Mouse (Mus musculus) testis, adult 2 months (tissue): ENCODE measurements around the gene Clca4b. TPM values are rescaled to one million over a fixed set of nuclear protein-coding genes. Genes with fewer than 3 reads are reported as not detected.
"Not testable (repeated sequence)": the region's sequence is repeated elsewhere in the genome, so short reads cannot be mapped to it uniquely, and the experiment has no call there.

Experiments used
- H3K27ac ChIP-seq: fragments of 200-500 bp; 2 replicates; pipeline ENCODE4 v1.5.1; 2012; ENCODE audit warnings: low read depth, low read length; ENCODE audit not compliant: control insufficient read depth, insufficient read depth
- H3K27me3 ChIP-seq: fragments of 200-500 bp; 2 replicates; pipeline ENCODE4 v1.6.1; 2012; ENCODE audit warnings: mild to moderate bottlenecking, low read length, moderate library complexity; ENCODE audit not compliant: control insufficient read depth, insufficient read depth
- H3K36me3 ChIP-seq: fragments of 200-500 bp; 2 replicates; pipeline ENCODE4 v1.6.1; 2012; ENCODE audit warnings: mild to moderate bottlenecking, low read length; ENCODE audit not compliant: control insufficient read depth, insufficient read depth
- H3K4me1 ChIP-seq: fragments of 200-500 bp; 2 replicates; pipeline ENCODE4 v1.6.1; 2012; ENCODE audit warnings: low read length; ENCODE audit not compliant: control insufficient read depth, insufficient read depth
- H3K4me3 ChIP-seq: fragments of 200-500 bp; 2 replicates; pipeline ENCODE4 v1.5.1; 2012; ENCODE audit warnings: low read depth, mild to moderate bottlenecking, low read length, moderate library complexity, mixed read lengths; ENCODE audit not compliant: control insufficient read depth
- CTCF ChIP-seq: fragments of 200-500 bp; IDR thresholded peaks from 2 replicates; pipeline ENCODE4 v1.5.1; 2012; ENCODE audit warnings: low read depth, mild to moderate bottlenecking, inconsistent platforms, low read length, moderate library complexity; ENCODE audit not compliant: control insufficient read depth, insufficient read depth, insufficient replicate concordance
- POLR2A ChIP-seq: fragments of 200-500 bp; IDR thresholded peaks from 2 replicates; pipeline ENCODE4 v1.6.1; 2012; ENCODE audit warnings: low read depth, mild to moderate bottlenecking, inconsistent platforms, low read length, moderate library complexity; ENCODE audit not compliant: control insufficient read depth
- polyA plus RNA-seq: library from polyadenylated mRNA; depleted of rRNA; stranded (reverse); fragments of >200 nt; gene quantifications from 2 replicates; pipeline ENCODE4 v1.2.3, GENCODE M21; 2012

Clca4b gene
- polyA plus RNA-seq, 1 experiment = not detected

- Histone ChIP-seq H3K4me3 (no peak overlapping the region), H3K27me3 (no peaks in the 10 kb centered on the region), H3K4me1 (no peaks in the 10 kb centered on the region), H3K36me3 (no peaks in the 10 kb centered on the region), H3K27ac (no peak overlapping the region)
- no peak for TF ChIP-seq POLR2A
- TF ChIP-seq CTCF = no peak
Measured at GRCm38 (mm10) chr3:144966074-144966473, 33.7 kb upstream of the Clca4b start.

GRCm38 (mm10) chr3:144950829-144951228 is 18.5 kb upstream of the Clca4b start:
- Histone ChIP-seq H3K27ac (no peak overlapping the region), H3K27me3 (no peaks in the 10 kb centered on the region), H3K4me3 (no peak overlapping the region), H3K36me3 (no peaks in the 10 kb centered on the region), H3K4me1 (no peaks in the 10 kb centered on the region)
- no peak for TF ChIP-seq POLR2A
- TF ChIP-seq CTCF = no peak

GRCm38 (mm10) chr3:144947376-144947775 is 15.0 kb upstream of the Clca4b start:
- not testable (repeated sequence) for H3K27me3 ChIP-seq, H3K4me1 ChIP-seq, H3K36me3 ChIP-seq, H3K27ac ChIP-seq, H3K4me3 ChIP-seq

- not testable (repeated sequence) for H3K4me1 ChIP-seq, H3K27ac ChIP-seq, H3K36me3 ChIP-seq, H3K27me3 ChIP-seq, H3K4me3 ChIP-seq
Measured at GRCm38 (mm10) chr3:144933625-144934024, 1.3 kb upstream of the Clca4b start.

GRCm38 (mm10) chr3:144933011-144933491 is 722 bp upstream of the Clca4b start:
- Histone ChIP-seq H3K27ac (no peak overlapping the region), H3K27me3 (no peaks in the 10 kb centered on the region), H3K4me3 (no peak overlapping the region), H3K4me1 (no peaks in the 10 kb centered on the region), H3K36me3 (no peaks in the 10 kb centered on the region)
- no peak for TF ChIP-seq POLR2A
- TF ChIP-seq CTCF = no peak

GRCm38 (mm10) chr3:144914014-144914413 is 18.3 kb downstream of the Clca4b start:
- Histone ChIP-seq H3K27ac (no peak overlapping the region), H3K4me1 (no peaks in the 10 kb centered on the region)
- TF ChIP-seq POLR2A = no peak
- TF ChIP-seq CTCF = no peak

GRCm38 (mm10) chr3:144897042-144897678 is 35.2 kb downstream of the Clca4b start:
- Histone ChIP-seq H3K27me3 (no peaks in the 10 kb centered on the region), H3K4me3 (no peak overlapping the region), H3K27ac (no peak overlapping the region), H3K4me1 (no peaks in the 10 kb centered on the region), H3K36me3 (no peaks in the 10 kb centered on the region)
- TF ChIP-seq POLR2A (no peak), CTCF (no peak)

More at GRCm38 (mm10) chr3:144914014-144914413, 18.3 kb downstream of the Clca4b start:
- Histone ChIP-seq H3K4me3 (no peak overlapping the region), H3K36me3 (no peaks in the 10 kb centered on the region), H3K27me3 (no peaks in the 10 kb centered on the region)

- no peaks in the 10 kb centered on the region for H3K36me3 ChIP-seq
- no peak overlapping the region for H3K27ac ChIP-seq
- TF ChIP-seq POLR2A = no peak
- no peak for TF ChIP-seq CTCF
- H3K4me3 ChIP-seq = no peak overlapping the region
- no peaks in the 10 kb centered on the region for H3K27me3 ChIP-seq
- no peaks in the 10 kb centered on the region for H3K4me1 ChIP-seq
Measured at GRCm38 (mm10) chr3:144890246-144890758, 42.0 kb downstream of the Clca4b start.
